Mouse (Mus musculus) E14TG2a.4 (cell line): ENCODE measurements around the gene Cwc15.

Experiments
- H3K27me3 ChIP-seq: 2 replicates; pipeline ENCODE4 v1.6.1; 2014; ENCODE audit warnings: low read length, control low read depth; ENCODE audit not compliant: insufficient read depth
- H3K36me3 ChIP-seq: 2 replicates; pipeline ENCODE4 v1.6.1; 2014; ENCODE audit warnings: low read length, control low read depth; ENCODE audit not compliant: insufficient read depth
- H3K4me1 ChIP-seq: replicated peaks from 2 replicates; pipeline ENCODE4 v1.6.1; 2014; ENCODE audit warnings: low read depth, low read length, control low read depth
- H3K4me3 ChIP-seq: replicated peaks from 2 replicates; pipeline ENCODE4 v1.5.1; 2014; ENCODE audit warnings: mild to moderate bottlenecking, low read length
- H3K9me3 ChIP-seq: 2 replicates; pipeline ENCODE4 v1.6.1; 2014; ENCODE audit warnings: low read length, control low read depth
- CTCF ChIP-seq: conservative IDR thresholded peaks from 2 replicates; pipeline ENCODE4 v1.5.1; 2014; ENCODE audit warnings: low read length
- NANOG ChIP-seq: IDR thresholded peaks from 2 replicates; pipeline ENCODE4 v1.6.1; 2014; ENCODE audit warnings: borderline replicate concordance, low read length, mixed read lengths
- POU5F1 ChIP-seq: IDR thresholded peaks from 2 replicates; pipeline ENCODE4 v1.6.1; 2014; ENCODE audit warnings: low read length, borderline replicate concordance

Gene Cwc15

GRCm38 (mm10) chr9:14517296-14517695 is 16.9 kb downstream of the Cwc15 start:
- Histone ChIP-seq H3K4me1 (no peaks in the 10 kb centered on the region), H3K27me3 (no peaks in the 10 kb centered on the region), H3K9me3 (no peaks in the 10 kb centered on the region), H3K36me3 (no peaks in the 10 kb centered on the region), H3K4me3 (no peak overlapping the region)
- no peak for TF ChIP-seq NANOG

- H3K27me3 ChIP-seq = no peaks in the 10 kb centered on the region
- no peak for TF ChIP-seq NANOG
- H3K4me3 ChIP-seq = no peak overlapping the region
- H3K36me3 ChIP-seq = no peaks in the 10 kb centered on the region
- H3K9me3 ChIP-seq = no peaks in the 10 kb centered on the region
- no peaks in the 10 kb centered on the region for H3K4me1 ChIP-seq
Measured at GRCm38 (mm10) chr9:14518105-14518504, 17.7 kb downstream of the Cwc15 start.

- Histone ChIP-seq H3K9me3 (no peaks in the 10 kb centered on the region), H3K4me3 (no peak overlapping the region), H3K4me1 (no peaks in the 10 kb centered on the region), H3K27me3 (peaks cover 5% of the 10 kb centered on the region; the same call in 1 of the 2 replicates), H3K36me3 (no peaks in the 10 kb centered on the region)
- no peak for TF ChIP-seq CTCF
- no peak for TF ChIP-seq NANOG
- no peak for TF ChIP-seq POU5F1
Measured at GRCm38 (mm10) chr9:14520971-14521670, 20.7 kb downstream of the Cwc15 start.

GRCm38 (mm10) chr9:14521695-14522094 is 21.3 kb downstream of the Cwc15 start:
- Histone ChIP-seq H3K4me3 (no peak overlapping the region), H3K36me3 (no peaks in the 10 kb centered on the region), H3K4me1 (no peaks in the 10 kb centered on the region), H3K27me3 (peaks cover 5% of the 10 kb centered on the region; the same call in 1 of the 2 replicates), H3K9me3 (no peaks in the 10 kb centered on the region)
- no peak for TF ChIP-seq CTCF
- no peak for TF ChIP-seq NANOG
- TF ChIP-seq POU5F1 = no peak

- TF ChIP-seq POU5F1 (no peak), CTCF (peak; percentile 90), NANOG (no peak)
- H3K27me3 ChIP-seq = peaks cover 5% of the 10 kb centered on the region; the same call in 1 of the 2 replicates
- H3K9me3 ChIP-seq = no peaks in the 10 kb centered on the region
- no peaks in the 10 kb centered on the region for H3K36me3 ChIP-seq
- no peak overlapping the region for H3K4me3 ChIP-seq
- no peaks in the 10 kb centered on the region for H3K4me1 ChIP-seq
Measured at GRCm38 (mm10) chr9:14523408-14524043, 23.1 kb downstream of the Cwc15 start.

GRCm38 (mm10) chr9:14530004-14530403 is 29.6 kb downstream of the Cwc15 start:
- Histone ChIP-seq H3K36me3 (no peaks in the 10 kb centered on the region), H3K4me1 (0 out of 2 replicates have a peak, but pooled peaks cover 3% of the 10 kb centered on the region), H3K27me3 (peaks cover 5% of the 10 kb centered on the region; the same call in 1 of the 2 replicates), H3K4me3 (no peak overlapping the region), H3K9me3 (peaks cover 4% of the 10 kb centered on the region; the same call in 1 of the 2 replicates)
- no peak for TF ChIP-seq CTCF
- TF ChIP-seq NANOG = no peak
- no peak for TF ChIP-seq POU5F1

- Histone ChIP-seq H3K36me3 (no peaks in the 10 kb centered on the region), H3K9me3 (peaks cover 4% of the 10 kb centered on the region; the same call in 1 of the 2 replicates), H3K27me3 (no peaks in the 10 kb centered on the region), H3K4me1 (0 out of 2 replicates have a peak, but pooled peaks cover 3% of the 10 kb centered on the region), H3K4me3 (no peak overlapping the region)
- TF ChIP-seq NANOG (no peak), POU5F1 (no peak), CTCF (no peak)
Measured at GRCm38 (mm10) chr9:14532283-14532682, 31.9 kb downstream of the Cwc15 start.

- H3K9me3 ChIP-seq = peaks cover 4% of the 10 kb centered on the region; the same call in 1 of the 2 replicates
- TF ChIP-seq CTCF = no peak
- TF ChIP-seq NANOG = no peak
- no peak for TF ChIP-seq POU5F1
Measured at GRCm38 (mm10) chr9:14533659-14534058, 33.2 kb downstream of the Cwc15 start.

More at GRCm38 (mm10) chr9:14533659-14534058, 33.2 kb downstream of the Cwc15 start:
- no peaks in the 10 kb centered on the region for H3K36me3 ChIP-seq
- H3K27me3 ChIP-seq = no peaks in the 10 kb centered on the region
- H3K4me3 ChIP-seq = no peak overlapping the region
- H3K4me1 ChIP-seq = 0 out of 2 replicates have a peak, but pooled peaks cover 3% of the 10 kb centered on the region
